Mouse (Mus musculus): ENCODE results near the gene Tctn1.

GRCm38 (mm10) chr5:122265187-122265586 lies 927 bp upstream of the Tctn1 start:
- no peak for TF ChIP-seq CTCF (IDR thresholded peaks at IDR 0.05; ENCODE audit: borderline replicate concordance, control insufficient read depth, extremely low read depth, insufficient read depth, low read length, poor library complexity)
- TF ChIP-seq POLR2A (IDR thresholded peaks at IDR 0.05; ENCODE audit: control insufficient read depth, extremely low read depth, insufficient read depth, low read length, poor library complexity): no peak

Measured in thymus, adult 2 months (tissue).